Mouse (Mus musculus) spleen, adult 18-20 months (tissue): ENCODE measurements around the gene Drg2.

Experiments
- DNase-seq, 2 experiments: peaks; one replicate each; pipeline ENCODE4 v3.0.0; 2022; ENCODE audit warnings: mixed read lengths in 2 of 2

Gene Drg2

DNA sequence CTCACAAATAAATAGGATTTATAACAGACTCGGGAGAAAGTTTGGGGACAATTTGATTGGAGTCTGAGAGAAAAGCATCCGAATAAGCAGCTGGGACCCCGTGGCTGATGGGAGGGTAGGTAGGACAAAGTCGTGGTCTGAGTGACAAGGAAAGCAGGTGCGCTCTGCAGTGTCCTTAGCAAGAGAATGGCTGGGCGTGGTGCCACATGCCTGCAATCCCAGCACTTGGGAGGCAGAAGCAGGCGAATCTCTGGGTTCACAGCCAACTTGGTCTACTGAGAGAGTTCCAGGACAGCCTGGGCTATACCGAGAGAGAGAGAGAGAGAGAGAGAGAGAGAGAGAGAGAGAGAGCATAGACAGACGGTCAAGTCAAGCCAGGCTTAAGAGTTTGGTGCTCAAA lies 16.4 kb downstream of the Drg2 start:
- DNase-seq = no peak

DNA sequence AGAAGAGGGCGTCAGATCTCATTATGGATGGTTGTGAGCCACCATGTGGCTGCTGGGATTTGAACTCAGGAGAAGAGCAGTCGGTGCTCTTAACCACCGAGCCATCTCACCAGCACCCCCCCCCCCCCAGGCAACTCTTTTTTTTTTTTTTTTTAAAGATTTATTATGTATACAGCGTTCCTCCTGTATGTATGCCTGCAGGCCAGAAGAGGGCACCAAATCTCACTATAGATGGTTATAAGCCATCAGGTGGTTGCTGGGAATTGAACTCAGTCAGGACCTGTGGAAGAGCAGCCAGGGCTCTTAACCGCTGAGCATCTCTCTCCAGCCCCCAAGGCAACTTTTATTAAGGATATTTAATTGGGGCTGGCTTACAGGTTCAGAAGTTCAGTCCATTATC lies 20.1 kb downstream of the Drg2 start:
- DNase-seq = no peak

DNA sequence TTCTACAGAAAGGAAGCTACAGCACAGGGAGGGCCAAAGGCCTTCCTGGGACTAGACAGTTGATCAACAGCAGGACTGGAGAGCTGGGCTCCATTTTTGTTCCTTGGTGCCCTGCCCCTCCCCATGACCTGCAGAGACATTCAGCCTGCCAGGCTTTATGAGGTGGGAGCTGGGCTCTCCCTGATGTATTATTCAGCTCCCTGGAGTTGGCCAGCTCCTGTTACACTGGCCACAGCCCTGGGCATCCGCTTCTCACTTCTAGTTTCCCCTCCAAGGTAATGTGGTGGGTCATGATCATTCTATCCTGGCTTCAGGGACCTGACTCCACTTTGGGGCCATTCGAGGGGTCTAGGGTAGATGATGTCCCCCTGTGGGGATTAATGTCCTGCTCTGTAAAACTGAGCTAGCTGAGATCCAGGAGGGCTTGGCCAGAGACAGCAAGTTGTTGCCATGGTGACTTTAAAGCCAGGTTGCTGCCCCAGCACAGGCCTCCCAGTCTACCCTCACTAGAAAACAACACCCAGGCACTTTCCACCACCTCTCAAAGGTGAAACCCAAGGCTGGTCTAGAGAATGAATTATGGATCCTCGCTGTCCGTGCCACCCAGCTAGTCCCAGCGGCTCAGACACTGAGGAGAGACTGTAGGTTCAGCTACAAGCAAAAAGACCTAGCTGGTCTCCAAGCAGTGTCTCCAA lies 21.4 kb downstream of the Drg2 start:
- no peak for DNase-seq

DNA sequence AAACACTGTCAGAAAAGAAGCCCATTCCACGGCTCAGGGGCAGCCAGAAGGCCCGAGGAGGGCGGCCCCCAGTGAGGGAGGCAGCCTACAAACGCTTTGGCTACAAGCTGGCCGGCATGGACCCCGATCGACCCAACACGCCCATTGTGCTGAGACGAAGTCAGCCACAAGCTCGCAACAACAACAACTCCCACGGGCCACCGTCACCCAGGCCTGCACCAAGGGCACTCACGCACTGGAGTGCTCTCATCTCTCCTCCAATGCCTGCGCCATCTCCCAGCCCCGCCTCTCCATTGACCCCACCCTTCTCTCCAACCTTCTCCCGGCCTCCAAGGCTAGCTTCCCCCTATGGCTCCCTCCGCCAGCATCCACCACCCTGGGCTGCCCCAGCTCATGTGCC lies 23.7 kb downstream of the Drg2 start:
- DNase-seq = no peak

DNA sequence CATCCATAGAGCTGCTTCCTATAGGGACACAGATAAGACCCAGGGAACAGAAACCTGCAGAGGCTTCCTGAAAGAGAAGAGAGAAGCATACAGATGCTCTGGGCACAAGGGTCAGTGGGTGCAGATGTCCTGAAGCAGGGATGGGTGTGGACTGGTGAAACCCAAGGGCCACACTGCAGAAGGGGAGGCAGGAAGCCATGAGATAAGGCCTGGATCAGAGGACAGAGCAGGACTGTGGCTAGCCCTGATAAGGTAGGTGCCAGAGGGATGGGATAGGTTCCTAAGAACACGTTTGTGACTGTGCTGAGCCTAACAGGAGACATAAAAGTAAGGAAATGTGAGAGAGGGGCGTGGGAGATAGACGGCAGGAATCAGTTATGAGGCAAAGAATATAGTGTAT lies 31.9 kb downstream of the Drg2 start:
- DNase-seq = no peak

DNA sequence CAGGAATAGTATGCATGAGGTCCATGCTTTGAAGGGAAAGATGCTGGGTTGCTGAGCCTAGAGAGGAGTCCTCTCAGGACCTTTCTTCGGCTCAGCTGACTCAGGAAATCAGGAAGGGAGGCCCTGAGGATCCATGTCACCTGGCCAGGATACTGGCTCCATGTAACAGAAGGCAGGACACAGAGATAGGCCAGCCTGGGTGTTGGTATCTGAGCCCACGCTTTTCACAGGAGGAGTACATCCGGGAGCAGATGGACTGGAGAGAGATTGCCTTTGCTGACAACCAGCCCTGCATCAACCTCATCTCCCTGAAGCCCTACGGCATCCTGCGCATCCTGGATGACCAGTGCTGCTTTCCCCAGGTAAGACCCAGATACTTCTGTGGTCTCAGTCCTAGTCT lies 38.3 kb downstream of the Drg2 start:
- DNase-seq = no peak

DNA sequence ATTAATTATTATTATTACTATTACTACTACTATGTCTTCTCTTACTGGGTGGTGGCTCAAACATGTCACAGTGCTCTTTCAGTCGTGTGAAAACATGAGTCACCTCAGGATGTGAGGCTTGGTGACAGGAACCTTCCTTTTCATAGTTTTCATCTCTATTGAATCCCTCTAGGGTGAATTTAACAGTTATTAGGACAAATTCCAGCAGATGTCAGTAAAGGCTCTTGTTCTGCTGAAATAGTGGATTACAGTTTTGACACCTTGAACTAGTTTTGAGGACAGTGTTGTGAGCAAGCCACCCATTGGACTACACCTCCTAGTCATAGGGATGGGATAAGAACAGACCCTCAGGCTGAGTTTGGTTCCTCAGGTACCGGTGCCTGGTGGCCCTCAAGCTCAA lies 41.3 kb downstream of the Drg2 start:
- DNase-seq = no peak

DNA sequence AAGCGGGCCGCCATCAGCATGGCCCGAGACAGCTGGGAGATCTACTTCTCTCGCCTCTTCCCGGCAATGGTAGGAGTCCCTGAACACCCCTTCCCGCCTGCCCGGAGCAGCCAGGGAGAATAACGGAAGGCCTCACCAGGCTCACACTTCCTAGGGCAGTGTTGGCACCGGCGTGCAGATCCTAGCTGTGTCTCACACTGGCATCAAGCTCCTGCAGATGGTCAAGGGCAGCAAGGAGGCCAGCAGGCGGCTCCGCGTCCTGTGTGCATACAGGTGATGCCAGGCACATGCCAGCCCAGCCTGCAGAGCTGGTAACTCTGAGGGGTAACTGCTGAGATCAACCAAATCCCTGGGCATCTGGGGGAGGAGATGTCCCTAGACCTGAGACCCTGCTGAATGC lies 52.9 kb downstream of the Drg2 start:
- DNase-seq = no peak

DNA sequence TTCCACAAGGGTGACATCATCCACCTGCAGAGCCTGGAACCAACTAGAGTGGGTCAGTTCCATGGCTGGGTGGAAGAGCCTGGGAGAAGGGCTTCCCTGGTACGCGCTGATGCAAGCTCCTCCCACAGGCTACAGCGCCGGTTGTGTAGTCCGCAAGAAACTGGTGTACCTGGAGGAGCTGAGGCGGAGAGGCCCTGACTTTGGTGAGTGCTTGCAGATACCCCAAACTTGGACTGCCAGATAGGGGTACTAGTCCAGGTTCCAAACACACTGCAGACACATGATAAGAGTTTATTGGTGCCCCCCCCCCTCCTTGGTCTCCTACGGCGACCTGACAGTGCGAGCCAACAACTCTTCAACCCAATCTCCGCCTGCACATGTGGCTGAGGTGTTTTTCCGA lies 54.6 kb downstream of the Drg2 start:
- DNase-seq = no peak

DNA sequence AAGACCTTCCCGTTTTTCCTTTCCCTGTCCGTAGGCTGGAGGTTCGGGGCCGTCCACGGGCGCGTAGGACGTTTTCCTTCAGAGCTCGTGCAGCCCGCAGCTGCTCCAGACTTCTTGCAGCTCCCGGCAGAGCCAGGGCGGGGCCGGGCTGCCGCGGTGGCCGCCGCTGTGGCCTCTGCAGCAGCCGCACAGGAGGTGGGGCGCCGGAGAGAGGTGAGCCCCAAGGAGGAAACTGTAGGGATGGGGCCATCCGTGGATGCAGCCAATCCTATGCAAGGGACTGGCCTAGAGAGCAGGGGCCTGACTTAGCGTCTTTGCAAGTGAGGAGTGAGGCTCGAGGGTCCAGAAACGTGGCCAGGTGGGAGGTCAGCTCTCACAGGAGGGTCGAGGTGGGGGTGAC lies 55.1 kb downstream of the Drg2 start:
- no peak for DNase-seq

DNA sequence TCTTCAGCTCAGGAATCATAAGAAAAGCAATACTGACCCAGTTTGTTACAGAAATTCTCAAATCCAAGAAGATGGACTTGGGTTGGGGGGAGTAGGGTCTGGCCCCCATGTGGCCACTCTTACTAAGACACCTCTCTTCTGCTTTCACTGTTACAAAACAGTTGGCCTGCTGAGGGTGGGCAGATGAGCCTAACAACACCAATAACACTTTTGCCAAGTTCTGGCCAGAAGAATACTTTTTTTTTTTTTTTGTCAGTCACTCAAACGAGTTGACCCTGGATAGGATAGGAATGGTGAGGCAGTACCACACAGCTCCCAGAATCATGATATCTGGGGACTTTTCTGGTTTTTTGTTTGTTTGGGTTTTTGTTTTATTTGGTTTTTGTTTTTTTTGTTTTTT lies 57.5 kb downstream of the Drg2 start:
- no peak for DNase-seq

DNA sequence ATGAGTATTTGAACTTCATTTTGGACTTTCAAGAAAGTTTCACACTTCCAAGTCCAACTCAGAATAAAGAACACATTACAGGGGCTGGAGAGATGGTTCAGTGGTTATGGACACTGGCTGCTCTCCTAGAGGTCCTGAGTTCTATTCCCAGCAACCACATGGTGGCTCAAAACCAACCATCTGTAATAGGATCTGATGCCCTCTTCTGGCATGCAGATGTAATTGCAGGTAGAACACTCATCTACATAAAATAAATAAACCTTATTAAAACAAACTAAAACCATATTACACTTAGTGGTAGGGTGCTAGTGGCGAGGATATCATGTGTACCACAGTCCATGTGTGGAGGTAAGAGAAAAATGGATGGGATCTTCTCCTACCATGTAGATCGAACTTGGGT lies 58.1 kb downstream of the Drg2 start:
- no peak for DNase-seq

DNA sequence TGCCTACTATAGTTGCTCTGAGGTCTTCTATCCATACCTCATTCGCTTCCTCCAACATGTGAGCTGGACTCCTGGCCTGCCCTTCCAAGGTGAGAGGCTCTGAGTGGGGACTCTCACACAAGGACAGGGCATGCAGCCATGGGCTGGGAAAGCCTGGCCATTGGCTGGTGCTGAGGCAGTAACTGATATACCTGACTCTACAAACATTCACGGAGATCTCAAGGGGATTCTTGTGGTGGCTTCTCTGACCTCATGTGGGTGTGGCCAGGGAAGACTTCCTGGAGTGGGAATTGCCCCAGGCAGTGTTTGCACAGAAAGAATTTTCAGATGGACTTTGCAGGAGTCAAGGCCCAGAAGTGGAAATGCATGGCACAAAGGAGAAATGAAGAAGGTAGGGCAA lies 60.5 kb downstream of the Drg2 start:
- DNase-seq = no peak

DNA sequence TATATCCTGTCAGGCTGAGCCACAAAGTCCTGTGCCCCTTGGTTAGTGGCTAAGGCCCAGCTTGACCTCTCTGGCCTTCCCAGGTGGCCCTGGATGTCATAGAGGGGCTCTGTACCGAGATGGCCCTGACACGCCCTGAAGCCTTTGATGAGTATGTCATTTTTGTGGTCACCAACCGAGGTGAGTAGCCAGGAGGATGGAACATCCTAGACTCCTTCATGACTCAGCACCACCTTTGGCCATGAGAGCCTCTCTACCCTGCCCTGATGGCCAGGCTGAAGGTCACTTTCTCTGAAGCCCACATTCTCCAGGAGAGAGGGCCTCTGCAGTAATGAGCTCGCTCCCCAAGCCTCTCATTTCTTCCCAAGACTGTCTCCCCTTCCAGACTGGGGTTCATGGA lies 63.9 kb downstream of the Drg2 start:
- DNase-seq = no peak
